Mouse (Mus musculus): ENCODE measurements around the gene Zfp760.

- TF ChIP-seq CTCF (IDR thresholded peaks at IDR 0.05; ENCODE audit: low read depth) (no peak), EP300 (optimal IDR thresholded peaks at IDR 0.05) (no peak)
These were observed 5.0 kb upstream of the Zfp760 start for GRCm38 (mm10) chr17:21702281-21703240.

Measured in stomach, postnatal 0 days (tissue).